Mouse (Mus musculus) forebrain, postnatal 0 days (tissue): ENCODE measurements around the gene Gm20795. TPM values are rescaled to one million over a fixed set of nuclear protein-coding genes. Genes with fewer than 3 reads are reported as not detected.
"Not testable (repeated sequence)": the region's sequence is repeated elsewhere in the genome, so short reads cannot be mapped to it uniquely, and the experiment has no call there.

ENCODE experiments used
- ATAC-seq: fragments of 200-750 bp; cut with Nextera tagmentation; 2 replicates; pipeline ENCODE4 v1.8.0; 2017; ENCODE audit warnings: mild to moderate bottlenecking, moderate library complexity
- DNase-seq: peaks from one replicate; pipeline ENCODE4 v3.0.0-alpha.2; 2015
- H3K27ac ChIP-seq: fragments of 300-500 bp; sonication (generic); 2 replicates; pipeline ENCODE4 v1.5.1; 2014; ENCODE audit warnings: low read depth, mild to moderate bottlenecking, antibody characterized with exemption, low read length, moderate library complexity, mixed read lengths
- H3K27me3 ChIP-seq: fragments of 300-500 bp; sonication (generic); 2 replicates; pipeline ENCODE4 v1.6.1; 2014; ENCODE audit warnings: mild to moderate bottlenecking, low read length, mixed read lengths; ENCODE audit not compliant: insufficient read depth
- H3K36me3 ChIP-seq: fragments of 300-500 bp; sonication (generic); 2 replicates; pipeline ENCODE4 v1.6.1; 2014; ENCODE audit warnings: mild to moderate bottlenecking, moderate library complexity; ENCODE audit not compliant: insufficient read depth
- H3K4me1 ChIP-seq: fragments of 300-500 bp; sonication (generic); 2 replicates; pipeline ENCODE4 v1.6.1; 2014; ENCODE audit warnings: antibody characterized with exemption; ENCODE audit not compliant: insufficient read depth
- H3K4me2 ChIP-seq: fragments of 300-500 bp; sonication (generic); 2 replicates; pipeline ENCODE4 v1.6.1; 2014; ENCODE audit warnings: low read depth, mild to moderate bottlenecking, moderate library complexity
- H3K4me3 ChIP-seq: fragments of 300-500 bp; sonication (generic); 2 replicates; pipeline ENCODE4 v1.5.1; 2014; ENCODE audit warnings: low read depth, low read length, mixed read lengths
- H3K9ac ChIP-seq: fragments of 300-500 bp; sonication (generic); 2 replicates; pipeline ENCODE4 v1.6.1; 2014; ENCODE audit warnings: mild to moderate bottlenecking
- H3K9me3 ChIP-seq: fragments of 300-500 bp; sonication (generic); 2 replicates; pipeline ENCODE4 v1.6.1; 2016; ENCODE audit warnings: low read length
- WGBS: fragments of 180-500 bp; shearing (Covaris S2); extraction: QIAGEN DNeasy Blood & Tissue Kit; methylation state at CpG from one replicate; pipeline ENCODE4 v1.1.7; 2014; 5-methylcytosine and 5-hydroxymethylcytosine counted together
- polyA plus RNA-seq: library from polyadenylated mRNA; unstranded; fragments of >200 nt; fragmentation: Nextera tagmentation; extraction: Ambion mirVana; gene quantifications from 2 replicates; pipeline ENCODE4 v1.2.1, GENCODE M21; 2015
- total RNA-seq: library from RNA; depleted of rRNA; stranded (reverse); fragments of >200 nt; gene quantifications from 2 replicates; pipeline ENCODE4 v1.2.3, GENCODE M21; 2014; rRNA removed

Gm20795 gene
- total RNA-seq (not detected in 2 replicates), polyA plus RNA-seq (not detected in 2 replicates)

- H3K9ac ChIP-seq, H3K4me1 ChIP-seq, H3K4me3 ChIP-seq, H3K9me3 ChIP-seq, H3K27ac ChIP-seq, H3K27me3 ChIP-seq, H3K4me2 ChIP-seq, DNase-seq, H3K36me3 ChIP-seq, ATAC-seq: not testable (repeated sequence)
Observed at GRCm38 (mm10) chrY:40804614-40805013, at the start of gene Gm20795. Gene Gm20795, plus strand, starts transcription at chrY:40804914.

- ATAC-seq: not testable (repeated sequence)
- no CpG with 5 or more reads among the region's 3 CpGs for WGBS
Observed at GRCm38 (mm10) chrY:40775665-40776064, 29.0 kb upstream of the Gm20795 start, which contains the start of gene Gm21797. Gene Gm21797, minus strand, starts transcription at chrY:40775765.

More at GRCm38 (mm10) chrY:40775665-40776064, 29.0 kb upstream of the Gm20795 start, which contains the start of gene Gm21797:
- H3K4me2 ChIP-seq, H3K27ac ChIP-seq, H3K4me1 ChIP-seq, H3K9me3 ChIP-seq, H3K4me3 ChIP-seq, DNase-seq, H3K27me3 ChIP-seq, H3K9ac ChIP-seq, H3K36me3 ChIP-seq: not testable (repeated sequence)

Other genes starting within 250 kb of the Gm20795 start
- gene Gm21852, start 152.9 kb upstream of the Gm20795 start, total RNA-seq: not detected in 2 replicates
- not detected in 2 replicates for gene Gm21852, start 152.9 kb upstream of the Gm20795 start, polyA plus RNA-seq
- not detected in 2 replicates for gene Gm21797, start 29.1 kb upstream of the Gm20795 start, total RNA-seq
- gene Gm21797, start 29.1 kb upstream of the Gm20795 start, polyA plus RNA-seq: not detected in 2 replicates